Mouse (Mus musculus) spleen, adult 2 months (tissue): ENCODE data around the gene Agbl4.

ENCODE experiments used
- CTCF ChIP-seq: fragments of 200-500 bp; IDR thresholded peaks from 2 replicates; pipeline ENCODE4 v1.5.1; 2011; ENCODE audit warnings: mild to moderate bottlenecking, inconsistent platforms; ENCODE audit not compliant: insufficient read depth, insufficient read length, insufficient replicate concordance; ENCODE audit errors: extremely low read depth
- POLR2A ChIP-seq: fragments of 200-500 bp; IDR thresholded peaks from 2 replicates; pipeline ENCODE4 v1.6.1; 2011; ENCODE audit warnings: low read depth, low read length, inconsistent platforms

DNA sequence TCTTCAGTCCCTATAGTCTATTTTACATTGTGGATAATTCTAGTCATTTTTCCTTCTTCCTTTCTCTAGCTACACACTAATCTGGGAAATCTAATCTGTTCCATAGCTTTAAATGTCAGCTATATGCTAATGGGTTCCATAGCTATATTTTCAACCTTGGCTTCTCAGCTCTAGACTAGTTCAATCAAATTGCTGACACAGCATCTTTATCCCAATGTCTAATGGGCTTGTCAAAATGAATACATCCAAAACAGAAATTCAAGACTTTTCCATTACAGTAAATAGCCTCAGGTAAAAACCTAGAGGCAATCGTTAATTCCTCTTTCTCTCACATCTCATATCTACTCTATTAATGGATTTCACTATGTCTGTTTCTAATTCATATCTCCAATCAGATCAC is 750.3 kb downstream of the Agbl4 start:
- TF ChIP-seq CTCF (no peak), POLR2A (no peak)
